Mouse (Mus musculus) heart, postnatal 0 days (tissue): ENCODE data around the gene Ddias. TPM values are rescaled to one million over a fixed set of nuclear protein-coding genes. Genes with fewer than 3 reads are reported as not detected.
"Not testable (repeated sequence)": the region's sequence is repeated elsewhere in the genome, so short reads cannot be mapped to it uniquely, and the experiment has no call there.

Experiments
- ATAC-seq: fragments of 200-750 bp; cut with Nextera tagmentation; 2 replicates; pipeline ENCODE4 v1.8.0; 2017; ENCODE audit warnings: low read depth, moderate number of reproducible peaks, moderate library complexity; ENCODE audit not compliant: insufficient read depth
- DNase-seq: peaks from one replicate; pipeline ENCODE4 v3.0.0-alpha.2; 2016; ENCODE audit warnings: low spot score
- H3K27ac ChIP-seq: fragments of 300-500 bp; sonication (generic); 2 replicates; pipeline ENCODE4 v1.5.1; 2014; ENCODE audit warnings: low read depth, mild to moderate bottlenecking
- H3K27me3 ChIP-seq: fragments of 300-500 bp; sonication (generic); 2 replicates; pipeline ENCODE4 v1.6.1; 2014; ENCODE audit warnings: low read length, mixed read lengths; ENCODE audit not compliant: control insufficient read depth, insufficient read depth
- H3K36me3 ChIP-seq: fragments of 300-500 bp; sonication (generic); replicated peaks from 2 replicates; pipeline ENCODE4 v1.6.1; 2014; ENCODE audit warnings: low read length, mixed read lengths; ENCODE audit not compliant: control insufficient read depth, insufficient read depth
- H3K4me1 ChIP-seq: fragments of 300-500 bp; sonication (generic); 2 replicates; pipeline ENCODE4 v1.6.1; 2014; ENCODE audit warnings: antibody characterized with exemption; ENCODE audit not compliant: control insufficient read depth, insufficient read depth
- H3K4me2 ChIP-seq: fragments of 300-500 bp; sonication (generic); 2 replicates; pipeline ENCODE4 v1.6.1; 2014; ENCODE audit warnings: low read depth, mild to moderate bottlenecking, low read length, moderate library complexity
- H3K4me3 ChIP-seq: fragments of 300-500 bp; sonication (generic); 2 replicates; pipeline ENCODE4 v1.5.1; 2014; ENCODE audit warnings: low read depth, low read length
- H3K9ac ChIP-seq: fragments of 300-500 bp; sonication (generic); replicated peaks from 2 replicates; pipeline ENCODE4 v1.6.1; 2014; ENCODE audit warnings: low read depth, low read length, mixed read lengths
- H3K9me3 ChIP-seq: fragments of 300-500 bp; sonication (generic); replicated peaks from 2 replicates; pipeline ENCODE4 v1.6.1; 2016; ENCODE audit warnings: low read length; ENCODE audit not compliant: control insufficient read depth
- CTCF ChIP-seq: IDR thresholded peaks from 2 replicates; pipeline ENCODE4 v1.5.1; 2016; ENCODE audit warnings: antibody characterized with exemption, control low read depth, low read depth
- EP300 ChIP-seq: IDR thresholded peaks from 2 replicates; pipeline ENCODE4 v1.6.1; 2016; ENCODE audit warnings: antibody characterized with exemption, low read depth
- WGBS: fragments of 180-500 bp; shearing (Covaris S2); extraction: QIAGEN DNeasy Blood & Tissue Kit; methylation state at CpG from one replicate; pipeline ENCODE4 v1.1.7; 2014; 5-methylcytosine and 5-hydroxymethylcytosine counted together
- polyA plus RNA-seq: library from polyadenylated mRNA; unstranded; fragments of >200 nt; fragmentation: Nextera tagmentation; extraction: Ambion mirVana; gene quantifications from 2 replicates; pipeline ENCODE4 v1.2.1, GENCODE M21; 2015
- total RNA-seq: library from RNA; depleted of rRNA; stranded (reverse); fragments of >200 nt; gene quantifications from 2 replicates; pipeline ENCODE4 v1.2.3, GENCODE M21; 2014; ENCODE audit warnings: low replicate concordance; rRNA removed

Ddias gene
- total RNA-seq (3.5 and 7.5 TPM in 2 replicates), polyA plus RNA-seq (3.1 and 3.4 TPM in 2 replicates)

DNA sequence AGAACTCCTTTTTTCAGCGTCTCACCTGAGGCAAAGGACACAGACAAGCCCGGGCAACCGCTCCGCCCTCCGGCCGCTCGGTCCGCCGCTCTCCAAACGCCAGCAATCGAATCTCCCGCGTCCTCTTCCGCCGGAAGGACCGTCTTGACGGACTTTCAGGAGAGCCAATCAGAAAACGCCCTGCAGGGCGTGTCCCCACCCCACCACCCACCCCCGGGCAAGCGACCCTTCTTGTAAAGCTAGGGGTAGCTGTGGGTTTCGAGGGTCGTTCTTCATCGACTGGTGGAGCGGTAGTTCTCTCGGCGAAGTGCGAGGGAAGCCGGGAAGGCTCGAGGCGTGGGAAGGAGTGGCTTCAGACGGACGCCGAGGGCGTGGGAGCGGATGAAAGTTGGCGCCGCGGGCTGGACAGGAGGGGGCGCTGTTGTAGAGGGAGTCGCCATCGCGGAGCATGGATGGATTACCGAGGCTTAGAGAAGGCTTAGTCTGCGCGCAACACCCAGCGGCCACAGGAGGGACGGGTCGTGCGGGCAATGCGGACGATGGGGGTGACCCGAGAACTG is at the start of gene Ddias, which contains the start of gene Prcp:
Gene Ddias (minus strand): TSS at position 132 of the 560 bp plus-strand sequence.
Gene Prcp (plus strand): TSS at position 355 of the 560 bp plus-strand sequence.
- H3K9ac ChIP-seq, result peak within 1 kb of the TSS; percentile 70
- H3K4me1 ChIP-seq, result 0 out of 2 replicates have a peak, but pooled peaks cover 14% of the 10 kb centered on the region
- H3K27me3 ChIP-seq, result no peaks in the 10 kb centered on the region
- H3K4me2 ChIP-seq, result peak within 1 kb of the TSS; percentile 82
- under 1% methylated on average over 53 of the region's 53 CpGs for WGBS
- DNase-seq (peak; percentile 93), ATAC-seq (peak; percentile 89)
- TF ChIP-seq CTCF (peak; percentile 95), EP300 (no peak)
- no peaks in the 10 kb centered on the region for H3K36me3 ChIP-seq
- H3K9me3 ChIP-seq, result no peaks in the 10 kb centered on the region
- H3K27ac ChIP-seq, result peak within 1 kb of the TSS; percentile 93
- H3K4me3 ChIP-seq, result peak within 1 kb of the TSS; percentile 70

DNA sequence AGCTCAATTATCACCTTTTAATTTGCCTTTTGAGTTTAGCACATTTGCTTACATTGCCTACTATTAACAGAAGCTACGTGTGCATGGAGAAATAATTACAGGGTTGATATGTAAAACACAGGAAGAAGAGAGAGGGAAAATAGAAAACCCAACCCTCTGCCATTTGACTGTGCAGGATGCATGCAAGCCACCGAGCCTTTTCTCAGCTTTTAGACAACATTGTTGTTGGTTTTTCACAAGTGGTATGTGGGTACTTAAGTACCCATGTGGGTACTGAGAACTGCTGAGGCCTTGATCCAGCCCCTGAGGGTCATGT is 46.8 kb upstream of the Ddias start:
- Histone ChIP-seq H3K4me2 (no peak overlapping the region), H3K9me3 (no peaks in the 10 kb centered on the region), H3K27ac (no peak overlapping the region), H3K27me3 (no peaks in the 10 kb centered on the region), H3K36me3 (no peaks in the 10 kb centered on the region), H3K9ac (no peak overlapping the region), H3K4me1 (no peaks in the 10 kb centered on the region), H3K4me3 (no peak overlapping the region)
- no peak for DNase-seq
- ATAC-seq, result no peak
- WGBS, result 71% methylated on average over 2 of the region's 2 CpGs
- no peak for TF ChIP-seq CTCF
- TF ChIP-seq EP300, result no peak

DNA sequence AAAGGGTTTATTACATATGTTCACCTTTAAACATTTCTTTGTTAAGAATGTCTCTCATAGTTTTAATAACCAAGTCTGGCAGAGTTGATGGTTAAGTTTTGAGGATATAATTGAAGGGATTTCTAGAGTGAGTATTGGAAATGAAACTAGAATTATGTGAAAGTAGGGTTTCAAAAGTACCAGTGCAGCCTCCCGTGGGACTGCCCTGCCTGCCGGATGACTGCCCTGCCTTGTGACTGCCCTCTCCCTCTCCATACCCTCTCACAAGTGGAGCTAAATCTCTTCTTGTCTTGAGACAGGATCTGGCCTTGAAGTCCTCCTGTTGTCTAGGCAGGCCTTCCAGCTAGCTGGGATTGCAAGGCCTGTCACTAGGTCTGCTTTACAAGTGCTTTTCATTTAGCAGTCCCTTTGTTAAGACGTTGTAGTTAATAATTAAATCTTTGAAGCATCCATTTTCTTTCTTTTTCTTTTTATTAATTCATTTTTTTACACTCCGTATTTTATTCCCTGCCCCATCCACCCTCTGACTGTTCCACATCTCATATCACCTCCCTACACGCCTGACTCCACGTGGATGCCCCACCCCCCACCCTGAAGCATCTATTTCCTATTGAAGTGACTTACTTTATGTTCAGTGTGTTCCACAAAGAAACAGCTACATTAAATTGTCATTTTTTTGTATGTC is 46.3 kb upstream of the Ddias start:
- H3K4me2 ChIP-seq, result no peak overlapping the region
- H3K4me3 ChIP-seq, result no peak overlapping the region
- ATAC-seq (no peak), DNase-seq (no peak)
- H3K27me3 ChIP-seq, result no peaks in the 10 kb centered on the region
- H3K9me3 ChIP-seq, result no peaks in the 10 kb centered on the region
- H3K9ac ChIP-seq, result no peak overlapping the region
- WGBS, result 68% methylated on average over 6 of the region's 6 CpGs
- no peaks in the 10 kb centered on the region for H3K4me1 ChIP-seq
- no peaks in the 10 kb centered on the region for H3K36me3 ChIP-seq
- no peak overlapping the region for H3K27ac ChIP-seq
- TF ChIP-seq EP300 (no peak), CTCF (no peak)

DNA sequence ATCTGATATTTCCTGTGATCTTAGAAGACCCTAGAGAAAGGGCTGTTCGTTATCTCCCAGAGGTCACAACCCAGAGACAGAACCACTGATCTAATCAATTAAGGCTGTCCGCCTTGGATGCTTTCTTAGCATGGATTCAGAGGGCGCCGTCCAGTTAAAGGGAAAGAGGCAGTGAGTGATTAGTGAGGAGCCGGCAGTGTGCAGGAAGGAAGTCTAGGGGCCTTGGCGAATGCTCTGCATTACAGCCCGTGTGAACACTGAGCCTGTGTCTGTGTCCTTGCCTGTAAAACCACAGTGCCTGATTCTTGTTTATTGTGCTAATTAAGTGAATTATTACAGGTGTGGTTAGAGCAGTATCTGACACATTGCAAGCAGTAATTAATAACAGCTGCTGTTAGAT is 30.2 kb upstream of the Ddias start:
- not testable (repeated sequence) for ATAC-seq, H3K4me3 ChIP-seq
- 40% methylated on average over 7 of the region's 7 CpGs for WGBS

DNA sequence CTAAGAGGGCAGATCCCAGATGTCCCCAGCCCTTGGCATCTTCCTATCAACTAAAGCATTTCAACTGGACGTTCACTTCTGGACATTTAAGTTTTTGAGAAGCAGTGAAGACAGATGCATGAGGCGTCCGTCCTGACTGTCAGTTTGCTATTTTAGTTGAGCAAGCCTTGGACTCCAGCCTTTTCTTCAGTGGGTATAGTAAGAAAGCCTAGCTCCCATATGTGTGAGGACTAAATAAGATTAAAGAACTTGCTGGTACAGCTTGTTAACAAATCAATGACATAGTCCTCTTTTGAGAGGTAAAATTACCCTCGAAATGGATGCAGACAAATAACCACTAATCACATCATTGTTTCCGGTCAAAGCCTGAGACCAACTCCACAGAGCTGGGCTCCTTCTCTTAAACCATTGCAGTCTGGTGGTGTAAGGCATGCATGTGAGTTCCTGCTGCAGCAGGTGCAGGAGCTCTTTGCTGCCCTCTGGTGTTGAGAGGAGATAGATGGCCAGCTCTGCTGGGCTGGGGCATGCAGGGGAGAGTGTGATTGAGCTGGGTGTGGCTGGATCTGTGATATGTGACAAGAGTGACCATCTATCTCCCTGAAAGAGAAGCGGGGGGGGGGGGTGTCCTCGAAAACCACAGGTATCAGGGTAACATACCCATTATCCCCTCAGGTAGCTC is 29.5 kb upstream of the Ddias start:
- WGBS, result 32% methylated on average over 7 of the region's 7 CpGs

More for the DNA sequence above, 30.2 kb upstream of the Ddias start:
- DNase-seq, H3K4me1 ChIP-seq, H3K4me2 ChIP-seq, H3K9me3 ChIP-seq, H3K27me3 ChIP-seq, H3K27ac ChIP-seq, H3K9ac ChIP-seq, H3K36me3 ChIP-seq: not testable (repeated sequence)

More for the DNA sequence above, 29.5 kb upstream of the Ddias start:
- TF ChIP-seq CTCF (peak; percentile 96), EP300 (no peak)
- ATAC-seq, result peak; percentile 76
- Histone ChIP-seq H3K27me3 (no peaks in the 10 kb centered on the region), H3K4me3 (no peak overlapping the region), H3K9me3 (no peaks in the 10 kb centered on the region), H3K36me3 (no peaks in the 10 kb centered on the region), H3K4me2 (no peak overlapping the region), H3K9ac (no peak overlapping the region), H3K4me1 (no peaks in the 10 kb centered on the region), H3K27ac (no peak overlapping the region)
- DNase-seq, result peak; percentile 64
